Mouse (Mus musculus): Measurements from ENCODE around the gene Wfikkn1.
A peak's percentile ranks its signal among the peaks of the same experiment; 100 is the strongest.

Wfikkn1 gene

GRCm38 (mm10) chr17:25868601-25869191 is 12.0 kb downstream of the Wfikkn1 start, which contains the start of gene Mcrip2:
Gene Mcrip2, minus strand, starts transcription at chr17:25868764.
- peak; percentile 71 to 74 for DNase-seq (ENCODE audit: low spot score in 2 of 2)

- DNase-seq (ENCODE audit: low spot score in 2 of 2) = peak; percentile 20 to 24
Observed at GRCm38 (mm10) chr17:25867836-25868600, 12.6 kb downstream of the Wfikkn1 start.

- no peak for DNase-seq (ENCODE audit: low spot score in 2 of 2)
Observed at GRCm38 (mm10) chr17:25867509-25867835, 13.2 kb downstream of the Wfikkn1 start.

- DNase-seq (ENCODE audit: low spot score in 2 of 2) = no peak
Observed at GRCm38 (mm10) chr17:25866172-25866571, 14.5 kb downstream of the Wfikkn1 start.

GRCm38 (mm10) chr17:25865288-25865687 is 15.4 kb downstream of the Wfikkn1 start:
- DNase-seq (ENCODE audit: low spot score in 2 of 2) = no peak

GRCm38 (mm10) chr17:25864311-25864710 is 16.3 kb downstream of the Wfikkn1 start:
- no peak for DNase-seq (ENCODE audit: low spot score in 2 of 2)

- no peak for DNase-seq (ENCODE audit: low spot score in 2 of 2)
Observed at GRCm38 (mm10) chr17:25863681-25864080, 17.0 kb downstream of the Wfikkn1 start.

- no peak for DNase-seq (ENCODE audit: low spot score in 2 of 2)
Observed at GRCm38 (mm10) chr17:25861704-25862612, 18.7 kb downstream of the Wfikkn1 start.

- DNase-seq (ENCODE audit: low spot score in 2 of 2) = peak; percentile 91
Observed at GRCm38 (mm10) chr17:25860832-25861703, 19.6 kb downstream of the Wfikkn1 start, which contains the start of gene Wdr90. Gene Wdr90, minus strand, starts transcription at chr17:25861501.

- DNase-seq (ENCODE audit: low spot score in 2 of 2) = no peak
Observed at GRCm38 (mm10) chr17:25860229-25860628, 20.4 kb downstream of the Wfikkn1 start.

GRCm38 (mm10) chr17:25844396-25844901 is 36.2 kb downstream of the Wfikkn1 start, which contains the start of gene Rhot2:
Gene Rhot2, minus strand, starts transcription at chr17:25844851.
- DNase-seq (ENCODE audit: low spot score in 2 of 2) = peak; percentile 97

GRCm38 (mm10) chr17:25843636-25844395 is 36.8 kb downstream of the Wfikkn1 start:
- DNase-seq (ENCODE audit: low spot score in 2 of 2) = peak in 1 of 2 experiments; percentile 35

- no peak for DNase-seq (ENCODE audit: low spot score in 2 of 2)
Observed at GRCm38 (mm10) chr17:25843122-25843521, 37.5 kb downstream of the Wfikkn1 start.

- no peak for DNase-seq (ENCODE audit: low spot score in 2 of 2)
Observed at GRCm38 (mm10) chr17:25842509-25842908, 38.1 kb downstream of the Wfikkn1 start.

GRCm38 (mm10) chr17:25841117-25841880 is 39.4 kb downstream of the Wfikkn1 start, which contains the start of gene Gm20683:
Gene Gm20683, minus strand, starts transcription at chr17:25841763.
- DNase-seq (ENCODE audit: low spot score in 2 of 2) = no peak

GRCm38 (mm10) chr17:25840519-25840918 is 40.1 kb downstream of the Wfikkn1 start:
- no peak for DNase-seq (ENCODE audit: low spot score in 2 of 2)

- DNase-seq (ENCODE audit: low spot score in 2 of 2) = no peak
Observed at GRCm38 (mm10) chr17:25839455-25840235, 41.0 kb downstream of the Wfikkn1 start.

GRCm38 (mm10) chr17:25838904-25839303 is 41.8 kb downstream of the Wfikkn1 start:
- no peak for DNase-seq (ENCODE audit: low spot score in 2 of 2)
